Mouse (Mus musculus): ENCODE measurements around the gene Add3.
A peak's percentile ranks its signal among the peaks of the same experiment; 100 is the strongest.
"Not testable (repeated sequence)": the region's sequence is repeated elsewhere in the genome, so short reads cannot be mapped to it uniquely, and the experiment has no call there.

Add3 gene

GRCm38 (mm10) chr19:53193964-53194582 is 53.8 kb downstream of the Add3 start:
- peak; percentile 59 for DNase-seq (ENCODE audit: low read depth, low spot score)

- DNase-seq (ENCODE audit: low read depth, low spot score) = no peak
These were observed 54.7 kb downstream of the Add3 start for GRCm38 (mm10) chr19:53194751-53195520.

DNA sequence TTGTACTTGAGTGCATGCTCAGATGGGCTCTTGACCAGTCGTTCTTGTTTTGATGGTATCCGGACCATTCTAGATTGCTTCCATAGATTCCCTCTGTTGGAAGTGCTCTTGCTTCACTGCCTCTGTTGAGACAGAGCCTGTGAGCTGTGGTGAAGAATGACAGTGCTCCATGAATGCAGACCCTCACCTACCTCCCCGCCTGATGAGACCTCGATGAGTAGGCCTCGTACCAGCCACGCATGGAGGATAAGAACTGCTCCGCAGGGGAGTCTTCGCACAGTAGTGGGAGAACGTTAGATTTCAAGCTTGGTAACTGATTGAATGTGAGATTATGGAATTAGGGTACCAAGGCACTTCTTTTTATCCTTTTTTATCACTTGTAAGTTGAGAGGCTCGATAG is 56.7 kb downstream of the Add3 start:
- DNase-seq (ENCODE audit: low read depth, low spot score) = no peak

- DNase-seq (ENCODE audit: low read depth, low spot score) = no peak
These were observed 57.5 kb downstream of the Add3 start for GRCm38 (mm10) chr19:53197766-53198165.

DNA sequence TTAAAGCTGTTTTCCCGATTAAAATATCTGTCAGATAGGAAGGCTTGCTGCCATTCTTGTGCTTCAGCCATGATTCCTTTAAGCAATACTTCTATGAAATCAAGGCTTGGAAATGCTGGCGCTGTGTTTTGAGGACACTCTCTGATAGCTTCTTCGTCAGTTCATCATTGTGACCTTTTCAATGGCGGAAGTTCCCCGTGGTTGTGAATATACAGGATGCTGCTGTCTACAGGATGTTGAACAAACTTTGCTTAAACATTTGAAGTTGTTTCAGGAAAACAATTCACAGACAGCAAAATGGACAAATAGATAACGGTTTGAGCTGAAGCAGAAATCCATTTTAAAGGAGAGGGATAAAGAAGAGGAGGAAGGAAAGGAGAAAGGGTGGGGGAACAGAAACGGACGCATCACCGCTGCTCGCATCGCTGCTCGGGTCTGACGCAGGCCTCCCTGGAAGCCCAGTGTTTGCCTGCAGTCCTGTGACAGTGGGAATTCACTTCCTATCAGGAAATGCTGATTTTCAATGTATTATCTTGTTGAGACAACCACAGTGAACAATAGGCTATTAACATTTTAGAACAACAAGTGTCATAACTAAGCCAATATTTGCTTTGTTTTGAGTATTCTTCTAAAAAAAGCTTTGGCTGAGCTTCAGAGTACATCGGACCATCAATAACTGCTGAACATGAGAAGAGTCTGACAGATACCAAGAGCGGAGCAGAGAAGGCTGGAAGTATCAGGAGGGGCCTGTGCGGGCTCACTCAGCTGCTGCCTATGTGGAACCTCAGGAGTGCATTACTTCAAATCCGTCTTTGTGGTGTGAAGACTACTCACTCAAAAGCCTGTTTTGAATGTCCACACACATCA is 58.7 kb downstream of the Add3 start:
- no peak for DNase-seq (ENCODE audit: low read depth, low spot score)

DNA sequence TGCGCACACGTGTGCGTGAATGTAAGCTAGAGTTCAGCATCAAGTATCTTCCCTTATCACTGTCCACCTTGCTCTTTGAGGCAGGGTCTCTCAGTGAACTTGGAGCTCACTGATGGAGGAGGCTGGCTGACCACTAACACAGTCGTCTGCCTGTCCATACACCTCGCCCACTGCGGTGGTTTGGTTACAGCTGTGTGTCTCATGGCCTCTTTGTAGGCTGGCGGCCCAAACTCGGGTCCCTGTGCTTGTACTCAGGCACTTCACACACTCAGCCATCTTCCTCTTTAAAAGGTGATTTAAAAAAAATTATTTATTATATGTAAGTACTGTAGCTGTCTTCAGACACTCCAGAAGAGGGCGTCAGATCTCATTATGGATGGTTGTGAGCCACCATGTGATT is 59.5 kb downstream of the Add3 start:
- no peak for DNase-seq (ENCODE audit: low read depth, low spot score)

DNA sequence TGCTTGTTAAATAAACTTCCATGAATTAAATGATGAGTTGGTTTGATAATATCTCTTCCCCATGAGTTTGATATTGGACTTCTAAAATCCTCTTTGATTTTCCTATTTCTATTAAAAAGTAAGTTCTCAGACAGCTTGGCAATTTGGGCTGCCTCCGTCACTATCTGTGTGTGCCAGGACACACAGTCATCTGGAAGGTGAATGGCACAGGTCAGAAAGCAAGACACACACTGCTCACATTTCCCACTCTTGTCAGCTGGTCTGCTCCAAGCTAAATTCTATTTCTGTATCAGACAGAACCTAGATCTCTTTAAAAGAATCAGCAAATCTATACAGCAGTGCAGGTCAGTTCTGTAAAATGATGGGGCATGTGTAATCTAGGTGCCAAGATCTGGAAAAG is 61.9 kb downstream of the Add3 start:
- peak; percentile 78 for DNase-seq (ENCODE audit: low read depth, low spot score)

GRCm38 (mm10) chr19:53206986-53207385 is 66.7 kb downstream of the Add3 start:
- DNase-seq (ENCODE audit: low read depth, low spot score) = no peak

- DNase-seq (ENCODE audit: low read depth, low spot score) = no peak
These were observed 68.6 kb downstream of the Add3 start for GRCm38 (mm10) chr19:53208830-53209229.

DNA sequence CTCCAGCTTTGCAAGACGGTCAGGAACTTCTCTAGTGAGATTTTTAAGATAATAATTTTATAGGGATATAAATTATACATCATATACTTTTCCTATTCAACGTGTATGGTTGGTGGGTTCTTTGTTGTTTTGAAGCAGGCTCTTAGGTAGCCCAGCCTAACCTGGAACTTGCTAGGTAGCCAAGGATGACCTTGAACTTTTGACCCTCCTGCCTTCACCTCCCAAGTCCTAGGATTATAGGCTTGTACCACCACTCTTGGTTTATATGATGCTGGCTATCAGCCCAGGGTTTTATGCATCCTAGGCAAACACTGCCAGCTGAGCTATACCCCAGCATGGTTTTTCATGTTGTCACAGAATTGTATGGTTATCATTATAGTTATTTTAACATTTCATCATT is 70.0 kb downstream of the Add3 start:
- DNase-seq (ENCODE audit: low read depth, low spot score) = no peak

- no peak for DNase-seq (ENCODE audit: low read depth, low spot score)
These were observed 75.1 kb downstream of the Add3 start for GRCm38 (mm10) chr19:53215352-53215751.

- no peak for DNase-seq (ENCODE audit: low read depth, low spot score)
These were observed 76.7 kb downstream of the Add3 start for GRCm38 (mm10) chr19:53216761-53217538.

GRCm38 (mm10) chr19:53217837-53218236 is 77.6 kb downstream of the Add3 start:
- DNase-seq (ENCODE audit: low read depth, low spot score) = peak; percentile 78

- no peak for DNase-seq (ENCODE audit: low read depth, low spot score)
These were observed 79.1 kb downstream of the Add3 start for GRCm38 (mm10) chr19:53219305-53219704.

DNA sequence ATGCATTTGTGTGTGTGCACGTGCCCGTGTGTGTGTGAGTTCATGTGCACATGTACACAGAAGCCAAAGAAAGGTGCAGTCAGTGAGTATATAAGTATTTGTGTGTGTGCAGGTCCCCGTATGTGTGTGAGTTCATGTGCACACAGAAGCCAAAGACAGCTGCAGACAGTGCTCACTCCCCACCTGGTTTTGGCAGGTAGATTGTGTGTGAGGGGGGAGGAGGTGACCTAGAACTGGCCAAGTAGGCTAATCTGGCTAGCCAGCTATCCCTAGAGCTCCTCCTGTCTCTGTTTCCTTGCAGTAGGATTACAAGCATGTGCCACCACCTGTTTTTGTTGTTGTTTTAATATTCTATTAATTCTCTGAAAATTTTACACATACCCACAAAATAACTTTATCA is 80.9 kb downstream of the Add3 start:
- DNase-seq (ENCODE audit: low read depth, low spot score) = no peak

GRCm38 (mm10) chr19:53225249-53226070 is 85.2 kb downstream of the Add3 start:
- not testable (repeated sequence) for DNase-seq (ENCODE audit: low read depth, low spot score)

- no peak for DNase-seq (ENCODE audit: low read depth, low spot score)
These were observed 86.4 kb downstream of the Add3 start for GRCm38 (mm10) chr19:53226651-53227050.

- DNase-seq (ENCODE audit: low read depth, low spot score) = no peak
These were observed 88.0 kb downstream of the Add3 start for GRCm38 (mm10) chr19:53228064-53228794.

- DNase-seq (ENCODE audit: low read depth, low spot score) = no peak
These were observed 90.9 kb downstream of the Add3 start for GRCm38 (mm10) chr19:53230942-53231815.
